Mouse (Mus musculus) embryonic facial prominence, embryonic 11.5 days (tissue): ENCODE measurements at regions not wholly inside any gene's neighbourhood (a gene's known extent, or its start where the extent isn't known, plus 50 kb on each side); places are given as distances from the start of the nearest gene placed in this dataset.

Experiments used
- ATAC-seq: fragments of 200-750 bp; cut with Nextera tagmentation; replicated peaks from 2 replicates; pipeline ENCODE4 v1.8.0; 2017; ENCODE audit warnings: low read depth; ENCODE audit not compliant: insufficient number of reproducible peaks, low FRiP score, low TSS enrichment
- DNase-seq: peaks from one replicate; pipeline ENCODE4 v3.0.0-alpha.2; 2015; ENCODE audit warnings: low spot score
- H3K27ac ChIP-seq: fragments of 300-500 bp; sonication (generic); replicated peaks from 2 replicates; pipeline ENCODE4 v1.5.1; 2014; ENCODE audit warnings: mild to moderate bottlenecking, low read depth, low read length, control low read depth
- H3K27me3 ChIP-seq: fragments of 300-500 bp; sonication (generic); 2 replicates; pipeline ENCODE4 v1.6.1; 2014; ENCODE audit warnings: mild to moderate bottlenecking, low read length, moderate library complexity, mixed read lengths; ENCODE audit not compliant: control insufficient read depth, insufficient read depth
- H3K36me3 ChIP-seq: fragments of 300-500 bp; sonication (generic); replicated peaks from 2 replicates; pipeline ENCODE4 v1.6.1; 2014; ENCODE audit warnings: low read depth, mild to moderate bottlenecking, low read length, moderate library complexity, mixed read lengths; ENCODE audit not compliant: control insufficient read depth, insufficient read depth
- H3K4me1 ChIP-seq: fragments of 300-500 bp; sonication (generic); 2 replicates; pipeline ENCODE4 v1.6.1; 2014; ENCODE audit warnings: low read length, mixed read lengths; ENCODE audit not compliant: control insufficient read depth, insufficient read depth
- H3K4me2 ChIP-seq: fragments of 300-500 bp; sonication (generic); 2 replicates; pipeline ENCODE4 v1.6.1; 2014; ENCODE audit warnings: low read depth, mild to moderate bottlenecking, control low read depth, low read length, moderate library complexity
- H3K4me3 ChIP-seq: fragments of 300-500 bp; sonication (generic); 2 replicates; pipeline ENCODE4 v1.5.1; 2014; ENCODE audit warnings: low read depth, low read length, control low read depth
- H3K9ac ChIP-seq: fragments of 300-500 bp; sonication (generic); replicated peaks from 2 replicates; pipeline ENCODE4 v1.6.1; 2014; ENCODE audit warnings: mild to moderate bottlenecking, control low read depth, low read length
- H3K9me3 ChIP-seq: fragments of 300-500 bp; sonication (generic); replicated peaks from 2 replicates; pipeline ENCODE4 v1.6.1; 2016; ENCODE audit warnings: mild to moderate bottlenecking, low read length, inconsistent platforms, mixed read lengths; ENCODE audit not compliant: control insufficient read depth
- WGBS: fragments of 180-500 bp; shearing (Covaris S2); extraction: QIAGEN DNeasy Blood & Tissue Kit; methylation state at CpG from one replicate; pipeline ENCODE4 v1.1.7; 2014; 5-methylcytosine and 5-hydroxymethylcytosine counted together

DNA sequence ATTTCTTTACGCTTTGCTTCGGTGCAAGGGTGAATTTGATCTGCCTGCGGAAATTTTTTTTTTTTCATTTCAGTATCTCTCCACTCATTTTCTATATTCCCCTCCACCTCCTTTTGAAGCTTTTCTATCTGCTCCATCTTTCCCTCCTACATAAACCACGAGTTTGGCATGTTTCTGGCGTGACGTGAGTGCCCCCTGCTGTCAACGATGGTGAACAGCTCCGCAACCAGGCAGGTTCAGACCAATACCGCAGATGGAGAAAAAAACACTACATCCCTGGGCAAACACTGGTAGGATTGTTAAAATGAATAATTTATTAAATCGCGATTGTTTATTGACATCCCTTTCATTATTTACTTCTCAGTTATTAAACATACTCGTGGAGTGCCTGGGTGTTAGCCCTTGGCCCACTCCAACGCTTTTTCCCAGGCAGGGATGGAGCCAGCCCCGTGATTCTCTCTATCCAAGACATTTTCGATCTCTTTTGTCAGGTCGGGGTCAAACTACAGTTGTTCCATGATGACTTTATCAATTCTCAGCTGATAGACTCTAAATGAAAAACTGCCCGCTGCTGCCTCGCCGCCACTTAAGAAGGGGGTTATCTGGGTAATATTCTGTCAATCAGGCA lies 53.9 kb upstream of the Noct start:
- no peak overlapping the region for H3K4me2 ChIP-seq
- no peak overlapping the region for H3K9ac ChIP-seq
- no peaks in the 10 kb centered on the region for H3K36me3 ChIP-seq
- H3K27ac ChIP-seq: no peak overlapping the region
- H3K4me3 ChIP-seq: no peak overlapping the region
- H3K9me3 ChIP-seq: no peaks in the 10 kb centered on the region
- whole genome bisulfite sequencing: 29% methylated on average over 19 of the region's 19 CpGs
- no peaks in the 10 kb centered on the region for H3K27me3 ChIP-seq
- no peaks in the 10 kb centered on the region for H3K4me1 ChIP-seq
- ATAC-seq (no peak), DNase-seq (peak; percentile 82)
